Mouse (Mus musculus): ENCODE measurements around the gene Gm17720. TPM values are rescaled to one million over a fixed set of nuclear protein-coding genes. Genes with fewer than 3 reads are reported as not detected.

Gm17720 gene
- not detected in 2 replicates for polyA plus RNA-seq (2014; fragmentation: Nextera tagmentation; extraction: Ambion mirVana)

- H3K9me3 ChIP-seq (ENCODE audit: control insufficient read depth, low read length): no peaks in the 10 kb centered on the region
- H3K9ac ChIP-seq (ENCODE audit: low read length): no peak within 1 kb of the TSS
- no peaks in the 10 kb centered on the region for H3K4me1 ChIP-seq (ENCODE audit: control insufficient read depth in 2 of 2, insufficient read depth in 2 of 2, low read length in 2 of 2)
- no peaks in the 10 kb centered on the region for H3K36me3 ChIP-seq (ENCODE audit: control insufficient read depth, insufficient read depth, low read length)
- ATAC-seq (ENCODE audit: insufficient number of reproducible peaks, insufficient read depth, low FRiP score, low read depth): no peak
- no peak within 1 kb of the TSS for H3K4me2 ChIP-seq (ENCODE audit: low read length)
- H3K27me3 ChIP-seq (ENCODE audit: control insufficient read depth, insufficient read depth, low read length): no peaks in the 10 kb centered on the region
- no peak within 1 kb of the TSS for H3K4me3 ChIP-seq (ENCODE audit: control insufficient read depth in 1 of 2, insufficient read depth in 1 of 2, low read depth in 1 of 2, low read length in 2 of 2)
- WGBS: 83% methylated on average over 3 of the region's 3 CpGs
- H3K27ac ChIP-seq (replicated peaks in 1 of 2; ENCODE audit: control insufficient read depth in 1 of 2, insufficient read depth in 1 of 2, low read depth in 2 of 2, low read length in 2 of 2): no peak within 1 kb of the TSS
Observed at GRCm38 (mm10) chr8:110102653-110103052, at the start of gene Gm17720. Gene Gm17720 (minus strand): TSS chr8:110102753.

GRCm38 (mm10) chr8:110145538-110145937, 43.0 kb upstream of the Gm17720 start:
- under 1% methylated on average over 4 of the region's 4 CpGs for WGBS
- no peak for ATAC-seq (ENCODE audit: insufficient number of reproducible peaks, insufficient read depth, low FRiP score, low read depth)
- Histone ChIP-seq H3K4me2 (ENCODE audit: low read length) (no peak overlapping the region), H3K4me3 (ENCODE audit: control insufficient read depth in 1 of 2, insufficient read depth in 1 of 2, low read depth in 1 of 2, low read length in 2 of 2) (no peak overlapping the region), H3K4me1 (ENCODE audit: control insufficient read depth in 2 of 2, insufficient read depth in 2 of 2, low read length in 2 of 2) (peaks cover 0 to 8% of the 10 kb centered on the region in 2 experiments; a peak in 2 of 4 replicates), H3K27me3 (ENCODE audit: control insufficient read depth, insufficient read depth, low read length) (0 out of 2 replicates have a peak, but pooled peaks cover 4% of the 10 kb centered on the region), H3K27ac (replicated peaks in 1 of 2; ENCODE audit: control insufficient read depth in 1 of 2, insufficient read depth in 1 of 2, low read depth in 2 of 2, low read length in 2 of 2) (no peak overlapping the region), H3K9ac (ENCODE audit: low read length) (no peak overlapping the region), H3K36me3 (ENCODE audit: control insufficient read depth, insufficient read depth, low read length) (no peaks in the 10 kb centered on the region), H3K9me3 (ENCODE audit: control insufficient read depth, low read length) (no peaks in the 10 kb centered on the region)

- ATAC-seq (ENCODE audit: insufficient number of reproducible peaks, insufficient read depth, low FRiP score, low read depth): no peak
- Histone ChIP-seq H3K27me3 (ENCODE audit: control insufficient read depth, insufficient read depth, low read length) (0 out of 2 replicates have a peak, but pooled peaks cover 4% of the 10 kb centered on the region), H3K27ac (replicated peaks in 1 of 2; ENCODE audit: control insufficient read depth in 1 of 2, insufficient read depth in 1 of 2, low read depth in 2 of 2, low read length in 2 of 2) (no peak overlapping the region), H3K9ac (ENCODE audit: low read length) (no peak overlapping the region), H3K4me3 (ENCODE audit: control insufficient read depth in 1 of 2, insufficient read depth in 1 of 2, low read depth in 1 of 2, low read length in 2 of 2) (no peak overlapping the region), H3K36me3 (ENCODE audit: control insufficient read depth, insufficient read depth, low read length) (no peaks in the 10 kb centered on the region), H3K4me1 (ENCODE audit: control insufficient read depth in 2 of 2, insufficient read depth in 2 of 2, low read length in 2 of 2) (no peaks in the 10 kb centered on the region), H3K4me2 (ENCODE audit: low read length) (no peak overlapping the region), H3K9me3 (ENCODE audit: control insufficient read depth, low read length) (no peaks in the 10 kb centered on the region)
- WGBS: 59% methylated on average over 4 of the region's 4 CpGs
Observed at GRCm38 (mm10) chr8:110140770-110141169, 38.2 kb upstream of the Gm17720 start.

GRCm38 (mm10) chr8:110140156-110140555, 37.6 kb upstream of the Gm17720 start:
- Histone ChIP-seq H3K27ac (replicated peaks in 1 of 2; ENCODE audit: control insufficient read depth in 1 of 2, insufficient read depth in 1 of 2, low read depth in 2 of 2, low read length in 2 of 2) (no peak overlapping the region), H3K27me3 (ENCODE audit: control insufficient read depth, insufficient read depth, low read length) (0 out of 2 replicates have a peak, but pooled peaks cover 4% of the 10 kb centered on the region), H3K4me1 (ENCODE audit: control insufficient read depth in 2 of 2, insufficient read depth in 2 of 2, low read length in 2 of 2) (no peaks in the 10 kb centered on the region), H3K9ac (ENCODE audit: low read length) (no peak overlapping the region), H3K4me2 (ENCODE audit: low read length) (no peak overlapping the region), H3K36me3 (ENCODE audit: control insufficient read depth, insufficient read depth, low read length) (no peaks in the 10 kb centered on the region), H3K4me3 (ENCODE audit: control insufficient read depth in 1 of 2, insufficient read depth in 1 of 2, low read depth in 1 of 2, low read length in 2 of 2) (no peak overlapping the region), H3K9me3 (ENCODE audit: control insufficient read depth, low read length) (no peaks in the 10 kb centered on the region)
- 61% methylated on average over 3 of the region's 3 CpGs for WGBS
- ATAC-seq (ENCODE audit: insufficient number of reproducible peaks, insufficient read depth, low FRiP score, low read depth): no peak

DNA sequence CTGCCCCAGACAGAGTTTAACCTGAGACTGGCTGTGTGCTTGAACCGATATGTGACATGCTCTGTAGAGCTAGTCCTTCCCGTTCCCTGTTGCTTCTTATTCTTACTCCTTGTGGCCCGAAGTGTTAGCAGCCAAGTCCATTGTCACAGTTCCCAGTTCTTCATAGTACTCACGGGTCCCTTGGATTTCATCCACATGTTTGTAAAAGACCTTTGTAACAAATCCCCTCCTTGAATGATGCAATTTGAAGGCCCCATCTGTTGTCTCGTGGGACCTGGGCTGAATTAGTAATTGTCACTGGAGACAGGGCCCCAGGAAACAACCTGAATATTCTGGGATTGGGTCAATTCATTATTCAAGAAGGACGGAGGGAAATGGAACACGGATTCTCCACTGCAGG, 33.0 kb upstream of the Gm17720 start:
- no peak overlapping the region for H3K27ac ChIP-seq (replicated peaks in 1 of 2; ENCODE audit: control insufficient read depth in 1 of 2, insufficient read depth in 1 of 2, low read depth in 2 of 2, low read length in 2 of 2)

GRCm38 (mm10) chr8:110134236-110134635, 31.7 kb upstream of the Gm17720 start:
- 85% methylated on average over 8 of the region's 8 CpGs for WGBS
- Histone ChIP-seq H3K4me3 (ENCODE audit: control insufficient read depth in 1 of 2, insufficient read depth in 1 of 2, low read depth in 1 of 2, low read length in 2 of 2) (no peak overlapping the region), H3K4me2 (ENCODE audit: low read length) (no peak overlapping the region), H3K9ac (ENCODE audit: low read length) (no peak overlapping the region), H3K36me3 (ENCODE audit: control insufficient read depth, insufficient read depth, low read length) (no peaks in the 10 kb centered on the region), H3K27ac (replicated peaks in 1 of 2; ENCODE audit: control insufficient read depth in 1 of 2, insufficient read depth in 1 of 2, low read depth in 2 of 2, low read length in 2 of 2) (no peak overlapping the region), H3K9me3 (ENCODE audit: control insufficient read depth, low read length) (no peaks in the 10 kb centered on the region), H3K4me1 (ENCODE audit: control insufficient read depth in 2 of 2, insufficient read depth in 2 of 2, low read length in 2 of 2) (no peaks in the 10 kb centered on the region), H3K27me3 (ENCODE audit: control insufficient read depth, insufficient read depth, low read length) (no peaks in the 10 kb centered on the region)
- ATAC-seq (ENCODE audit: insufficient number of reproducible peaks, insufficient read depth, low FRiP score, low read depth): no peak

More for the DNA sequence above, 33.0 kb upstream of the Gm17720 start:
- no peak for ATAC-seq (ENCODE audit: insufficient number of reproducible peaks, insufficient read depth, low FRiP score, low read depth)
- Histone ChIP-seq H3K4me2 (ENCODE audit: low read length) (no peak overlapping the region), H3K36me3 (ENCODE audit: control insufficient read depth, insufficient read depth, low read length) (no peaks in the 10 kb centered on the region), H3K9ac (ENCODE audit: low read length) (no peak overlapping the region), H3K4me3 (ENCODE audit: control insufficient read depth in 1 of 2, insufficient read depth in 1 of 2, low read depth in 1 of 2, low read length in 2 of 2) (no peak overlapping the region), H3K27me3 (ENCODE audit: control insufficient read depth, insufficient read depth, low read length) (no peaks in the 10 kb centered on the region), H3K9me3 (ENCODE audit: control insufficient read depth, low read length) (no peaks in the 10 kb centered on the region), H3K4me1 (ENCODE audit: control insufficient read depth in 2 of 2, insufficient read depth in 2 of 2, low read length in 2 of 2) (no peaks in the 10 kb centered on the region)
- 78% methylated on average over 7 of the region's 7 CpGs for WGBS

DNA sequence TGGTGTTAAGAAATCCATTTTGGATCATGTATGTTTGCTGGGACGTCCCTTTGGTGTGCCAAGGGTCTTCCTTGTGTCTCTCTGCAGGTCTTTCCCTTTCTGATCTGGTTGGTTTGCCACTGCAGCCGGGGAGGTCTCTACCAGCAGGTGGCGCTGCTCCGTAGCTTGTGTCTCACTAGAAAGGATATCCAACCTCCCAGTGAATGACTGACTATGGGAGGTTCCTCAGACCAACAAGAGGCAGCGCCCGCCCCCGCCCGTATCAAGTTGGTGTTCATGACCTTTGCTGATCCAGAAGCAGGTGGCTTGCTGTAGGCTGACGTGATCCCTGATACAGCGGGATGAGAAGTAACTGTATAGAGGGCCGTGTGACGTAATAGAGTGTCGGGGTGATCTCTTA, 28.0 kb upstream of the Gm17720 start:
- ATAC-seq (ENCODE audit: insufficient number of reproducible peaks, insufficient read depth, low FRiP score, low read depth): no peak
- H3K9me3 ChIP-seq (ENCODE audit: control insufficient read depth, low read length): no peaks in the 10 kb centered on the region
- 19% methylated on average over 13 of the region's 13 CpGs for WGBS
- H3K9ac ChIP-seq (ENCODE audit: low read length): no peak overlapping the region
- no peak overlapping the region for H3K27ac ChIP-seq (replicated peaks in 1 of 2; ENCODE audit: control insufficient read depth in 1 of 2, insufficient read depth in 1 of 2, low read depth in 2 of 2, low read length in 2 of 2)
- H3K27me3 ChIP-seq (ENCODE audit: control insufficient read depth, insufficient read depth, low read length): no peaks in the 10 kb centered on the region
- no peak overlapping the region for H3K4me3 ChIP-seq (ENCODE audit: control insufficient read depth in 1 of 2, insufficient read depth in 1 of 2, low read depth in 1 of 2, low read length in 2 of 2)
- H3K4me1 ChIP-seq (ENCODE audit: control insufficient read depth in 2 of 2, insufficient read depth in 2 of 2, low read length in 2 of 2): no peaks in the 10 kb centered on the region
- no peaks in the 10 kb centered on the region for H3K36me3 ChIP-seq (ENCODE audit: control insufficient read depth, insufficient read depth, low read length)
- H3K4me2 ChIP-seq (ENCODE audit: low read length): no peak overlapping the region

GRCm38 (mm10) chr8:110119715-110120114, 17.2 kb upstream of the Gm17720 start:
- H3K4me2 ChIP-seq (ENCODE audit: low read length): no peak overlapping the region
- H3K9me3 ChIP-seq (ENCODE audit: control insufficient read depth, low read length): no peaks in the 10 kb centered on the region
- H3K27me3 ChIP-seq (ENCODE audit: control insufficient read depth, insufficient read depth, low read length): no peaks in the 10 kb centered on the region
- 45% methylated on average over 6 of the region's 6 CpGs for WGBS
- no peak for ATAC-seq (ENCODE audit: insufficient number of reproducible peaks, insufficient read depth, low FRiP score, low read depth)
- no peak overlapping the region for H3K4me3 ChIP-seq (ENCODE audit: control insufficient read depth in 1 of 2, insufficient read depth in 1 of 2, low read depth in 1 of 2, low read length in 2 of 2)
- no peak overlapping the region for H3K27ac ChIP-seq (replicated peaks in 1 of 2; ENCODE audit: control insufficient read depth in 1 of 2, insufficient read depth in 1 of 2, low read depth in 2 of 2, low read length in 2 of 2)
- no peak overlapping the region for H3K9ac ChIP-seq (ENCODE audit: low read length)
- no peaks in the 10 kb centered on the region for H3K36me3 ChIP-seq (ENCODE audit: control insufficient read depth, insufficient read depth, low read length)
- H3K4me1 ChIP-seq (ENCODE audit: control insufficient read depth in 2 of 2, insufficient read depth in 2 of 2, low read length in 2 of 2): no peaks in the 10 kb centered on the region
